Mouse (Mus musculus): ENCODE results near the gene Zc3h6. TPM values are rescaled to one million over a fixed set of nuclear protein-coding genes. Genes with fewer than 3 reads are reported as not detected.

Zc3h6 gene
- polyA plus RNA-seq, 1 experiment = 4.1 TPM

GRCm38 (mm10) chr2:129055741-129056140, 88.5 kb downstream of the Zc3h6 start:
- H3K4me3 ChIP-seq (ENCODE audit: insufficient read depth, low read depth, low read length) = no peak overlapping the region
- no peaks in the 10 kb centered on the region for H3K4me1 ChIP-seq (ENCODE audit: control insufficient read depth, insufficient read depth, insufficient read length, low read length)
- H3K27ac ChIP-seq (replicated peaks; ENCODE audit: low read depth, low read length) = no peak overlapping the region

- no peak overlapping the region for H3K4me3 ChIP-seq (ENCODE audit: insufficient read depth, low read depth, low read length)
- H3K27ac ChIP-seq (replicated peaks; ENCODE audit: low read depth, low read length) = no peak overlapping the region
- no peaks in the 10 kb centered on the region for H3K4me1 ChIP-seq (ENCODE audit: control insufficient read depth, insufficient read depth, insufficient read length, low read length)
Measured at GRCm38 (mm10) chr2:129056597-129056996, 89.4 kb downstream of the Zc3h6 start.

GRCm38 (mm10) chr2:129057256-129057655, 90.1 kb downstream of the Zc3h6 start:
- no peak overlapping the region for H3K4me3 ChIP-seq (ENCODE audit: insufficient read depth, low read depth, low read length)
- H3K4me1 ChIP-seq (ENCODE audit: control insufficient read depth, insufficient read depth, insufficient read length, low read length) = no peaks in the 10 kb centered on the region
- H3K27ac ChIP-seq (replicated peaks; ENCODE audit: low read depth, low read length) = no peak overlapping the region

GRCm38 (mm10) chr2:129057920-129058361, 90.7 kb downstream of the Zc3h6 start:
- Histone ChIP-seq H3K4me1 (ENCODE audit: control insufficient read depth, insufficient read depth, insufficient read length, low read length) (no peaks in the 10 kb centered on the region), H3K27ac (replicated peaks; ENCODE audit: low read depth, low read length) (no peak overlapping the region), H3K4me3 (ENCODE audit: insufficient read depth, low read depth, low read length) (no peak overlapping the region)

GRCm38 (mm10) chr2:129061456-129062059, 94.4 kb downstream of the Zc3h6 start:
- H3K4me3 ChIP-seq (ENCODE audit: insufficient read depth, low read depth, low read length) = no peak overlapping the region
- peaks cover under 1% of the 10 kb centered on the region; the same call in 1 of the 2 replicates for H3K4me1 ChIP-seq (ENCODE audit: control insufficient read depth, insufficient read depth, insufficient read length, low read length)
- H3K27ac ChIP-seq (replicated peaks; ENCODE audit: low read depth, low read length) = no peak overlapping the region

GRCm38 (mm10) chr2:129065437-129066282, 98.5 kb downstream of the Zc3h6 start, which contains the start of gene Ttl:
TSS of gene Ttl (plus strand) at chr2:129065942.
- Histone ChIP-seq H3K4me3 (ENCODE audit: insufficient read depth, low read depth, low read length) (peak within 1 kb of the TSS; percentile 94), H3K4me1 (ENCODE audit: control insufficient read depth, insufficient read depth, insufficient read length, low read length) (peaks cover 6% of the 10 kb centered on the region)

GRCm38 (mm10) chr2:129066326-129066725, 99.1 kb downstream of the Zc3h6 start:
- peak overlapping the region; percentile 94 for H3K4me3 ChIP-seq (ENCODE audit: insufficient read depth, low read depth, low read length)
- 0 out of 2 replicates have a peak overlapping the region, but pooled peaks have one; percentile 25 for H3K27ac ChIP-seq (replicated peaks; ENCODE audit: low read depth, low read length)
- H3K4me1 ChIP-seq (ENCODE audit: control insufficient read depth, insufficient read depth, insufficient read length, low read length) = peaks cover 6% of the 10 kb centered on the region

More at GRCm38 (mm10) chr2:129065437-129066282, 98.5 kb downstream of the Zc3h6 start, which contains the start of gene Ttl:
- H3K27ac ChIP-seq (replicated peaks; ENCODE audit: low read depth, low read length) = peak within 1 kb of the TSS; percentile 55; the same call in 1 of the 2 replicates

Other genes with a start within 250 kb of the Zc3h6 start
- 12.9 and 13.7 TPM in 2 replicates for gene Tmem87b, start 149.3 kb upstream of the Zc3h6 start, polyA plus RNA-seq (2012; ENCODE audit: insufficient read depth, insufficient read length, missing spikeins)
- gene Fbln7, start 104.4 kb upstream of the Zc3h6 start, polyA plus RNA-seq (2012; ENCODE audit: insufficient read depth, insufficient read length, missing spikeins) = 1.7 and 2.5 TPM in 2 replicates
- 5.8 and 8.0 TPM in 2 replicates for gene Zc3h8, start 23.3 kb upstream of the Zc3h6 start, polyA plus RNA-seq (2012; ENCODE audit: insufficient read depth, insufficient read length, missing spikeins)
- gene Gm10762, start 323 bp downstream of the Zc3h6 start, polyA plus RNA-seq (2012; ENCODE audit: insufficient read depth, insufficient read length, missing spikeins) = 13.5 and 22.9 TPM in 2 replicates
- gene Vinac1, start 80.8 kb downstream of the Zc3h6 start, polyA plus RNA-seq (2012; ENCODE audit: insufficient read depth, insufficient read length, missing spikeins) = 0.25 TPM in 1 of 2 replicates, not detected in the other
- gene Ttl, start 98.5 kb downstream of the Zc3h6 start, polyA plus RNA-seq (2012; ENCODE audit: insufficient read depth, insufficient read length, missing spikeins) = 11.6 and 14.0 TPM in 2 replicates
- gene Polr1b, start 133.6 kb downstream of the Zc3h6 start, polyA plus RNA-seq (2012; ENCODE audit: insufficient read depth, insufficient read length, missing spikeins) = 2.7 and 3.5 TPM in 2 replicates
- gene Chchd5, start 162.3 kb downstream of the Zc3h6 start, polyA plus RNA-seq (2012; ENCODE audit: insufficient read depth, insufficient read length, missing spikeins) = 19.6 and 20.1 TPM in 2 replicates
- 5.6 and 7.3 TPM in 2 replicates for gene Slc20a1, start 231.4 kb downstream of the Zc3h6 start, polyA plus RNA-seq (2012; ENCODE audit: insufficient read depth, insufficient read length, missing spikeins)